Mouse (Mus musculus): Measurements from ENCODE around the gene Shisa5. TPM values are rescaled to one million over a fixed set of nuclear protein-coding genes. Genes with fewer than 3 reads are reported as not detected.

Gene Shisa5
- total RNA-seq, 1 experiment: 44.0 TPM

DNA sequence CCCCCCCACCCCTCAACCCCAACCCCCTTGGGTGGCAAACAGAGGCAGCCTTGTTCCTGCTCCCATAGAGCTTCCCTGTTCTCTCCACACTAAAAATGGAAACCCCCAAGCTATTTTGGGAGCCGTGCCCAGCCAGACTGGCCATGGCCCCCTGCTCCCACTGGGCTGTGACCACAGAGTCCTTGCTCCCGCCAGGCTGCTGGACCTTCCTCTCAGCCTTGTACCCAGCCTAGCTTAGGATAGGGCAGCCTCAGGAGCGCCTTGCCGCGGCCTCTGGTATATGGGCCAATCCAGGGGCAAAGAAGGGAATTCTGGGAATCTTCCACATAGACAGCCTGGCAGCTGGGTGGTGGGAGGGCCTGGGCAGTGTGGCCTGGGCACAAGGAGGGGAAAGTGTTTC lies 59.5 kb downstream of the Shisa5 start:
- no peak for DNase-seq (ENCODE audit: low read depth, low spot score)
- in situ Hi-C loops (cut with MboI; ENCODE audit: low sequenced_read_pairs in 2 of 2, unreplicated experiment in 2 of 2): no loop called here
- no peak overlapping the region for H3K27ac ChIP-seq (ENCODE audit: insufficient read depth, low read depth, low read length, poor library complexity, severe bottlenecking)
- no peak overlapping the region for H3K4me3 ChIP-seq (ENCODE audit: insufficient read depth in 1 of 2, low read depth in 1 of 2, low read length in 2 of 2, poor library complexity in 1 of 2, severe bottlenecking in 1 of 2)
- H3K9me3 ChIP-seq (ENCODE audit: control insufficient read depth, insufficient read depth, low read depth, low read length): no peaks in the 10 kb centered on the region
- H3K9ac ChIP-seq (ENCODE audit: insufficient read depth, low read depth, low read length, poor library complexity, severe bottlenecking): no peak overlapping the region
- TF ChIP-seq HCFC1 (IDR thresholded peaks at IDR 0.05; ENCODE audit: borderline replicate concordance, insufficient read depth, low read length) (no peak), CHD2 (IDR thresholded peaks at IDR 0.05; ENCODE audit: low read depth, low read length) (no peak), ZNF384 (IDR thresholded peaks at IDR 0.05; ENCODE audit: low read depth, low read length) (no peak), MAFK (IDR thresholded peaks at IDR 0.05; ENCODE audit: insufficient read depth, low read depth, low read length) (no peak), ZC3H11A (IDR thresholded peaks at IDR 0.05; ENCODE audit: borderline replicate concordance, low read depth, low read length) (no peak)
- H3K4me1 ChIP-seq (ENCODE audit: control insufficient read depth in 2 of 2, insufficient read depth in 2 of 2, low read length in 2 of 2, poor library complexity in 1 of 2): peaks cover 0 to 18% of the 10 kb centered on the region in 2 experiments; a peak in 1 of 4 replicates
- H3K36me3 ChIP-seq (ENCODE audit: control insufficient read depth, insufficient read depth, low read length, poor library complexity, severe bottlenecking): peaks cover 20% of the 10 kb centered on the region; the same call in 1 of the 2 replicates

GRCm38 (mm10) chr9:109098366-109098765 lies 60.0 kb downstream of the Shisa5 start:
- in situ Hi-C loops (cut with MboI; ENCODE audit: low sequenced_read_pairs in 2 of 2, unreplicated experiment in 2 of 2): no loop called here
- Histone ChIP-seq H3K9ac (ENCODE audit: insufficient read depth, low read depth, low read length, poor library complexity, severe bottlenecking) (no peak overlapping the region), H3K36me3 (ENCODE audit: control insufficient read depth, insufficient read depth, low read length, poor library complexity, severe bottlenecking) (peaks cover 20% of the 10 kb centered on the region; the same call in 1 of the 2 replicates), H3K9me3 (ENCODE audit: control insufficient read depth, insufficient read depth, low read depth, low read length) (no peaks in the 10 kb centered on the region), H3K4me3 (ENCODE audit: insufficient read depth in 1 of 2, low read depth in 1 of 2, low read length in 2 of 2, poor library complexity in 1 of 2, severe bottlenecking in 1 of 2) (no peak overlapping the region), H3K4me1 (ENCODE audit: control insufficient read depth in 2 of 2, insufficient read depth in 2 of 2, low read length in 2 of 2, poor library complexity in 1 of 2) (peaks cover 0 to 15% of the 10 kb centered on the region in 2 experiments; a peak in 1 of 4 replicates), H3K27ac (ENCODE audit: insufficient read depth, low read depth, low read length, poor library complexity, severe bottlenecking) (no peak overlapping the region)
- no peak for DNase-seq (ENCODE audit: low read depth, low spot score)
- TF ChIP-seq ZC3H11A (IDR thresholded peaks at IDR 0.05; ENCODE audit: borderline replicate concordance, low read depth, low read length) (no peak), CHD2 (IDR thresholded peaks at IDR 0.05; ENCODE audit: low read depth, low read length) (no peak), MAFK (IDR thresholded peaks at IDR 0.05; ENCODE audit: insufficient read depth, low read depth, low read length) (no peak), ZNF384 (IDR thresholded peaks at IDR 0.05; ENCODE audit: low read depth, low read length) (no peak), HCFC1 (IDR thresholded peaks at IDR 0.05; ENCODE audit: borderline replicate concordance, insufficient read depth, low read length) (no peak)

GRCm38 (mm10) chr9:109098969-109099368 lies 60.6 kb downstream of the Shisa5 start:
- H3K27ac ChIP-seq (ENCODE audit: insufficient read depth, low read depth, low read length, poor library complexity, severe bottlenecking): no peak overlapping the region
- H3K4me3 ChIP-seq (ENCODE audit: insufficient read depth in 1 of 2, low read depth in 1 of 2, low read length in 2 of 2, poor library complexity in 1 of 2, severe bottlenecking in 1 of 2): no peak overlapping the region
- no peak overlapping the region for H3K9ac ChIP-seq (ENCODE audit: insufficient read depth, low read depth, low read length, poor library complexity, severe bottlenecking)
- peaks cover 0 to 11% of the 10 kb centered on the region in 2 experiments; a peak in 1 of 4 replicates for H3K4me1 ChIP-seq (ENCODE audit: control insufficient read depth in 2 of 2, insufficient read depth in 2 of 2, low read length in 2 of 2, poor library complexity in 1 of 2)
- DNase-seq (ENCODE audit: low read depth, low spot score): no peak
- no peaks in the 10 kb centered on the region for H3K9me3 ChIP-seq (ENCODE audit: control insufficient read depth, insufficient read depth, low read depth, low read length)
- no peak for TF ChIP-seq MAFK (IDR thresholded peaks at IDR 0.05; ENCODE audit: insufficient read depth, low read depth, low read length)
- TF ChIP-seq HCFC1 (IDR thresholded peaks at IDR 0.05; ENCODE audit: borderline replicate concordance, insufficient read depth, low read length): no peak
- TF ChIP-seq ZNF384 (IDR thresholded peaks at IDR 0.05; ENCODE audit: low read depth, low read length): no peak
- no peak for TF ChIP-seq ZC3H11A (IDR thresholded peaks at IDR 0.05; ENCODE audit: borderline replicate concordance, low read depth, low read length)
- TF ChIP-seq CHD2 (IDR thresholded peaks at IDR 0.05; ENCODE audit: low read depth, low read length): no peak
- in situ Hi-C loops (cut with MboI; ENCODE audit: low sequenced_read_pairs in 2 of 2, unreplicated experiment in 2 of 2): no loop called here
- H3K36me3 ChIP-seq (ENCODE audit: control insufficient read depth, insufficient read depth, low read length, poor library complexity, severe bottlenecking): peaks cover 26% of the 10 kb centered on the region; the same call in 1 of the 2 replicates

DNA sequence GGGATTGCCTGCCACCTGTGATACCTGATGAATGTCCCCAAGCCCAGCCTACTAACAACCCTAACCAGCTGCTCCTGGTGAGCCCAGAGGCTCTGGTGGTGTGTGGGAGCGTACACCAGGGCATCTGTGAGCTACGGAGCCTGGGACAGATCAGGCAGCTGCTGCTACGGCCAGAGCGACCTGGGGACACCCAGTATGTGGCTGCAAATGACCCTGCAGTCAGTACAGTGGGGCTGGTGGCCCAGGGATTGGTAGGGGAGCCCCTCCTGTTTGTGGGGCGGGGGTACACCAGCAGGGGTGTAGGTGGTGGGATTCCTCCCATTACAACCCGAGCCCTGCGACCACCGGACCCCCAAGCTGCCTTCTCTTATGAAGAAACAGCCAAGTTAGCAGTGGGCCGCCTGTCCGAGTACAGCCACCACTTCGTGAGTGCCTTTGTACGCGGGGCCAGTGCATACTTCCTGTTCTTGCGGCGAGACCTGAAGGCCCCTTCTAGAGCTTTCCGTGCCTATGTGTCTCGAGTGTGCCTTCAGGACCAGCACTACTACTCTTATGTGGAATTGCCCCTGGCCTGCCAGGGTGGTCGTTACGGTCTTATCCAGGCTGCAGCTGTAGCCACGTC lies 62.1 kb downstream of the Shisa5 start:
- Histone ChIP-seq H3K4me1 (ENCODE audit: control insufficient read depth in 2 of 2, insufficient read depth in 2 of 2, low read length in 2 of 2, poor library complexity in 1 of 2) (peaks cover 0 to 9% of the 10 kb centered on the region in 2 experiments; a peak in 1 of 4 replicates), H3K9me3 (ENCODE audit: control insufficient read depth, insufficient read depth, low read depth, low read length) (no peaks in the 10 kb centered on the region), H3K4me3 (ENCODE audit: insufficient read depth in 1 of 2, low read depth in 1 of 2, low read length in 2 of 2, poor library complexity in 1 of 2, severe bottlenecking in 1 of 2) (no peak overlapping the region), H3K36me3 (ENCODE audit: control insufficient read depth, insufficient read depth, low read length, poor library complexity, severe bottlenecking) (peaks cover 35% of the 10 kb centered on the region; the same call in 1 of the 2 replicates), H3K9ac (ENCODE audit: insufficient read depth, low read depth, low read length, poor library complexity, severe bottlenecking) (no peak overlapping the region), H3K27ac (ENCODE audit: insufficient read depth, low read depth, low read length, poor library complexity, severe bottlenecking) (no peak overlapping the region)
- DNase-seq (ENCODE audit: low read depth, low spot score): no peak
- TF ChIP-seq ZNF384 (IDR thresholded peaks at IDR 0.05; ENCODE audit: low read depth, low read length): no peak
- TF ChIP-seq MAFK (IDR thresholded peaks at IDR 0.05; ENCODE audit: insufficient read depth, low read depth, low read length): no peak
- no peak for TF ChIP-seq HCFC1 (IDR thresholded peaks at IDR 0.05; ENCODE audit: borderline replicate concordance, insufficient read depth, low read length)
- TF ChIP-seq CHD2 (IDR thresholded peaks at IDR 0.05; ENCODE audit: low read depth, low read length): no peak
- no peak for TF ChIP-seq ZC3H11A (IDR thresholded peaks at IDR 0.05; ENCODE audit: borderline replicate concordance, low read depth, low read length)
- in situ Hi-C loops (cut with MboI; ENCODE audit: low sequenced_read_pairs in 2 of 2, unreplicated experiment in 2 of 2): no loop called here

Measured in ES-E14 (cell line).